26 mouse cellular contexts compared by ENCODE assay signal in the genomic region with DNA sequence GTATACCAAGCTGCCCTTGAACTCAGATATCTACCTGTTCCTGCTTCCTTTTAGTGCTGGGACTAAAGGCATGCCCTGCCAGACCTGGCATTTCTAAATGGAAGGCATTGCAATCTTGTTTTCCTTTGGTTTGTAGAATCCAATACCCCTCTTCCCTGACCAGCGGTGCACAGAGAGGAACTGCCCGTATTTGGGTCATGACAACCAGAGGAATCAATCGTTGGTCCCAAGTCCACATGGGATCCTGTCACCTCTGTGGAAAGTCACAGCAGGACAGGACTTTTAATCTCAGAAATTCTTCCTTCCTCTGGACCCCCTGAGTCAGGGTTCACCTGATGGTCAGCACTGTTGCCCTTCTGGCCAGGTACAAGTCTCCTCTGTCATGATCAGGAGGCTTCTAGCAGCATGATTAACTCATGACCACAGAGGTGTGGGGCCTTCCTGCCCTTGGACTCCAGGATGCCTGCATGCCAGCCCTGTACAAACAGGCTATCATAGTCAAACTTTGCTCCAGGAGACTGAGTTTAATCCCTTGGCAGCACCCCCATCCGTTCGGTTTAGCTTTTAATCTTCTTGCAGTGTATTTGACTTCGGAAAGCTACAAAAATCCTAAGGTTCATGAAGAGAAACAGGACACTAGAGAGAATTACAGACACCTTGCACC. TPM values are rescaled to one million over a fixed set of nuclear protein-coding genes. Genes with fewer than 3 reads are reported as not detected.
A peak's percentile ranks its signal among the peaks of the same experiment; 100 is the strongest.
DNase-seq lines count a peak whose midpoint lies in the region; ATAC-seq and TF ChIP-seq lines count a peak whose summit lies in the region.
"Had no signal": no experiment of that assay in that cellular context is flagged by ENCODE, and none has a peak within 500 bp of the region (broad histone marks: within the 10 kb centered on the region; RNA-seq: fewer than 3 reads in every experiment).

No protein-coding gene starts in this region.

- no peaks in the 10 kb centered on the region for H3K36me3 ChIP-seq in kidney, adult 2 months (ENCODE audit: control insufficient read depth, insufficient read depth, low read length)
- H3K36me3 ChIP-seq in kidney, embryonic 15.5 days, result no peaks in the 10 kb centered on the region
- H3K36me3 ChIP-seq in kidney, embryonic 16.5 days (ENCODE audit: insufficient read depth, low read length), result no peaks in the 10 kb centered on the region
- H3K36me3 ChIP-seq in liver, embryonic 12.5 days, result no peaks in the 10 kb centered on the region
- no peaks in the 10 kb centered on the region for H3K36me3 ChIP-seq in small intestine, adult 2 months (ENCODE audit: control insufficient read depth, insufficient read depth, low read length)
- H3K36me3 ChIP-seq: embryonic facial prominence, embryonic 15.5 days; heart, embryonic 12.5 days; limb, embryonic 10.5 days; midbrain, embryonic 12.5 days had no signal

- no peak for TF ChIP-seq POLR2A in kidney, adult 2 months (IDR thresholded peaks at IDR 0.05; ENCODE audit: low read depth, low read length)
- TF ChIP-seq POLR2A in small intestine, adult 2 months (IDR thresholded peaks at IDR 0.05; ENCODE audit: low read depth, low read length), result no peak

- peak; percentile 60 for DNase-seq in kidney, adult 2 months
- DNase-seq in natural killer cell, adult 2 months (ENCODE audit: low spot score in 2 of 2), result no peak
- DNase-seq in embryo, embryonic 10.5 days (ENCODE audit: low spot score), result no peak
- DNase-seq: adrenal gland, postnatal 14 days; cerebellum, adult 8-10 months; gastrocnemius, postnatal 25 days; heart, adult 18-20 months; heart, postnatal 10 days; lung, adult 2 months; lung, postnatal 14 days; thymus, adult 2 months; thymus, postnatal 4 days had no signal

- no peaks in the 10 kb centered on the region for H3K27me3 ChIP-seq in kidney, adult 2 months (replicated peaks; ENCODE audit: control insufficient read depth, insufficient read depth, low read length)
- H3K27me3 ChIP-seq in kidney, embryonic 15.5 days, result no peaks in the 10 kb centered on the region
- H3K27me3 ChIP-seq in kidney, embryonic 16.5 days (ENCODE audit: insufficient read depth, low read length), result no peaks in the 10 kb centered on the region
- H3K27me3 ChIP-seq in liver, embryonic 12.5 days (replicated peaks), result no peaks in the 10 kb centered on the region
- H3K27me3 ChIP-seq in small intestine, adult 2 months (ENCODE audit: control insufficient read depth, insufficient read depth, low read length), result no peaks in the 10 kb centered on the region
- H3K27me3 ChIP-seq: embryonic facial prominence, embryonic 15.5 days; midbrain, embryonic 12.5 days had no signal

- H3K4me3 ChIP-seq in kidney, adult 2 months (ENCODE audit: insufficient read depth, low read depth, low read length), result no peak overlapping the region
- no peak overlapping the region for H3K4me3 ChIP-seq in kidney, embryonic 15.5 days (replicated peaks)
- H3K4me3 ChIP-seq in kidney, embryonic 16.5 days (ENCODE audit: low read length), result no peak overlapping the region
- no peak overlapping the region for H3K4me3 ChIP-seq in liver, embryonic 12.5 days
- H3K4me3 ChIP-seq in small intestine, adult 2 months (ENCODE audit: low read depth, low read length), result no peak overlapping the region
- H3K4me3 ChIP-seq: embryonic facial prominence, embryonic 15.5 days; heart, embryonic 12.5 days; limb, embryonic 10.5 days; midbrain, embryonic 12.5 days had no signal

- H3K4me2 ChIP-seq in kidney, embryonic 15.5 days, result no peak overlapping the region
- H3K4me2 ChIP-seq in kidney, embryonic 16.5 days (replicated peaks; ENCODE audit: low read depth, low read length), result no peak overlapping the region
- H3K4me2 ChIP-seq in liver, embryonic 12.5 days, result no peak overlapping the region
- H3K4me2 ChIP-seq: embryonic facial prominence, embryonic 15.5 days; heart, embryonic 12.5 days; midbrain, embryonic 12.5 days had no signal

- H3K27ac ChIP-seq in kidney, adult 2 months (ENCODE audit: insufficient read depth, low read depth, low read length), result peak overlapping the region; percentile 4; the same call in 1 of the 2 replicates
- H3K27ac ChIP-seq in kidney, embryonic 15.5 days, result no peak overlapping the region
- no peak overlapping the region for H3K27ac ChIP-seq in kidney, embryonic 16.5 days (ENCODE audit: low read length)
- H3K27ac ChIP-seq in liver, embryonic 12.5 days, result peak overlapping the region; percentile 26; the same call in 1 of the 2 replicates
- peak overlapping the region; percentile 16; the same call in 1 of the 2 replicates for H3K27ac ChIP-seq in small intestine, adult 2 months (ENCODE audit: insufficient read depth, low read depth, low read length)
- H3K27ac ChIP-seq: embryonic facial prominence, embryonic 15.5 days; hindbrain, postnatal 0 days; limb, embryonic 10.5 days; midbrain, embryonic 12.5 days; stomach, postnatal 0 days had no signal

- no peaks in the 10 kb centered on the region; the same call in 1 of the 2 replicates for H3K4me1 ChIP-seq in kidney, adult 2 months (ENCODE audit: control insufficient read depth, insufficient read depth, low read length)
- peaks cover 31% of the 10 kb centered on the region for H3K4me1 ChIP-seq in kidney, embryonic 15.5 days
- H3K4me1 ChIP-seq in kidney, embryonic 16.5 days (ENCODE audit: insufficient read depth, low read length), result peaks cover 10% of the 10 kb centered on the region
- no peaks in the 10 kb centered on the region for H3K4me1 ChIP-seq in liver, embryonic 12.5 days
- H3K4me1 ChIP-seq in small intestine, adult 2 months (ENCODE audit: control insufficient read depth, insufficient read depth, insufficient read length, low read length), result peaks cover 26% of the 10 kb centered on the region
- H3K4me1 ChIP-seq: embryonic facial prominence, embryonic 15.5 days; limb, embryonic 10.5 days had no signal

- WGBS in kidney, adult 2 months, result 61% methylated on average over 6 of the region's 6 CpGs
- WGBS in kidney, embryonic 15.5 days, result 74% methylated on average over 6 of the region's 6 CpGs
- 75% methylated on average over 6 of the region's 6 CpGs for WGBS in kidney, embryonic 16.5 days
- 63% methylated on average over 6 of the region's 6 CpGs for WGBS in liver, embryonic 12.5 days (ENCODE audit: insufficient replicate concordance)
- 69% methylated on average over 6 of the region's 6 CpGs for WGBS in small intestine, adult 2 months

- no peak for ATAC-seq in kidney, embryonic 15.5 days (replicated peaks; ENCODE audit: low FRiP score)
- peak; percentile 36; the same call in 1 of the 2 replicates for ATAC-seq in kidney, embryonic 16.5 days (ENCODE audit: low FRiP score, low TSS enrichment)
- ATAC-seq in liver, embryonic 12.5 days, result peak; percentile 57
- no peak for ATAC-seq in megakaryocyte progenitor cell, adult 5-6 weeks (replicated peaks; ENCODE audit: poor library complexity)
- ATAC-seq: forebrain, embryonic 16.5 days; hindbrain, postnatal 0 days had no signal

- H3K9me3 ChIP-seq in kidney, embryonic 15.5 days (replicated peaks), result no peaks in the 10 kb centered on the region
- H3K9me3 ChIP-seq in kidney, embryonic 16.5 days (ENCODE audit: low read length), result no peaks in the 10 kb centered on the region
- no peaks in the 10 kb centered on the region for H3K9me3 ChIP-seq in liver, embryonic 12.5 days (replicated peaks)
- H3K9me3 ChIP-seq: embryonic facial prominence, embryonic 15.5 days; heart, embryonic 12.5 days; limb, embryonic 10.5 days; midbrain, embryonic 12.5 days had no signal

- no peak for TF ChIP-seq CTCF in kidney, adult 2 months (conservative IDR thresholded peaks at IDR 0.05; ENCODE audit: insufficient read depth, insufficient read length, low read depth, low read length)
- no peak for TF ChIP-seq CTCF in small intestine, adult 2 months (IDR thresholded peaks at IDR 0.05; ENCODE audit: extremely low read depth, insufficient read length, insufficient replicate concordance, low read depth, low read length)

- no peak overlapping the region for H3K9ac ChIP-seq in kidney, embryonic 15.5 days
- H3K9ac ChIP-seq in kidney, embryonic 16.5 days (replicated peaks; ENCODE audit: low read length), result no peak overlapping the region
- H3K9ac ChIP-seq in liver, embryonic 12.5 days, result no peak overlapping the region
- H3K9ac ChIP-seq: embryonic facial prominence, embryonic 15.5 days; heart, embryonic 12.5 days; midbrain, embryonic 12.5 days had no signal

RNA-seq across cellular contexts. Expression of a gene that starts 39.7 kb away (rescaled TPM):
- polyA plus RNA-seq in kidney, adult 2 months (2012; rRNA removed), result 2.9 and 3.1 TPM in 2 replicates
- polyA plus RNA-seq in kidney, embryonic 15.5 days (2015; fragmentation: Nextera tagmentation; extraction: Ambion mirVana), result 0.43 and 0.57 TPM in 2 replicates
- 0.64 and 2.5 TPM in 2 replicates for polyA plus RNA-seq in kidney, embryonic 16.5 days (2015; fragmentation: Nextera tagmentation; extraction: Ambion mirVana)
- not detected in 2 replicates for polyA plus RNA-seq in liver, embryonic 12.5 days (2016; fragmentation: Nextera tagmentation; extraction: Ambion mirVana)
- 4.3 and 447 TPM in 2 replicates for polyA plus RNA-seq in small intestine, adult 2 months (2012; rRNA removed)
- total RNA-seq in megakaryocyte progenitor cell, adult 5-6 weeks (2015), result not detected in 2 replicates
- not detected in 2 replicates for total RNA-seq in megakaryocyte progenitor cell, adult 5-6 weeks (2017)
- total RNA-seq: gastrocnemius, postnatal 25 days; heart, postnatal 10 days; megakaryocyte, adult 5-6 weeks had no signal
- polyA plus RNA-seq: forebrain, embryonic 16.5 days; heart, embryonic 12.5 days; hindbrain, embryonic 11.5 days; limb, embryonic 10.5 days; midbrain, embryonic 12.5 days had no signal

Comparison
In these comparisons a context has a peak if more than half of its experiments do, and no peak if none do; other contexts are left out.
1. H3K27ac ChIP-seq: peak in kidney, adult 2 months (single experiment), liver, embryonic 12.5 days (single experiment) and small intestine, adult 2 months (single experiment); none in kidney, embryonic 15.5 days (single experiment) and kidney, embryonic 16.5 days (single experiment).
2. ATAC-seq: peak in kidney, embryonic 16.5 days (single experiment) and liver, embryonic 12.5 days (single experiment); none in kidney, embryonic 15.5 days (single experiment) and megakaryocyte progenitor cell, adult 5-6 weeks (single experiment).